21 mouse cellular contexts compared by ENCODE assay signal in the genomic region with DNA sequence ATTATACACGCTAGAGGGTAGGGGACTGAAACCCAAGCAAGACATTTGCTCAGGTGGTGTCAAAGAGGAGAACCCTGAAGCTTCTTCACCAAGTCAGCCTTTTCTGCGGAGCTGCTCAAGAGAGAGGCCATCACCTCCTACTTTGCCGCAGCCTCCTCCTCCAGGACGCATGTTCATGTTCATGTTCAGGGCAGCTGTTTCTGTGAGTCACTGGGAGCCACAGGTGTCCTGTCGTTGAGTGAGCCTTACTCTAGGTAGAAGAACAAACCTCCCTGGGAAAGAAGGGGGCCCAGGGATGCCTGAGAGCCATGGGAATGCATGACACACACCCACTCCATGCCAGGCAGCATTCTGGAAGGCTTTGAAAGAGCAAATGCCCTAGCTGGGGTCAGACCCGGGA.
"Had no signal": no experiment of that assay in that cellular context is flagged by ENCODE, and none has a peak within 500 bp of the region (broad histone marks: within the 10 kb centered on the region; RNA-seq: fewer than 3 reads in every experiment).

No protein-coding gene starts in this region.

- H3K4me3 ChIP-seq: heart, adult 2 months; heart, embryonic 12.5 days; hindbrain, embryonic 13.5 days; hindbrain, embryonic 15.5 days; intestine, embryonic 15.5 days; limb, embryonic 10.5 days; limb, embryonic 12.5 days had no signal

- H3K4me2 ChIP-seq: heart, embryonic 12.5 days; hindbrain, embryonic 13.5 days; hindbrain, embryonic 15.5 days; intestine, embryonic 15.5 days; limb, embryonic 12.5 days had no signal

- DNase-seq: forebrain, postnatal 0 days; gastrocnemius, postnatal 14 days; gastrocnemius, postnatal 36 days; heart, adult 11 months; heart, adult 2 months; heart, postnatal 14 days; heart, postnatal 36 days; kidney, adult 18-20 months; kidney, adult 8-10 months; kidney, postnatal 10 days; kidney, postnatal 25 days; kidney, postnatal 4 days; layer of hippocampus, adult 9-11 months; layer of hippocampus, postnatal 36 days; liver had no signal

- H3K27me3 ChIP-seq: heart, embryonic 12.5 days; hindbrain, embryonic 13.5 days; hindbrain, embryonic 15.5 days; intestine, embryonic 15.5 days; limb, embryonic 12.5 days had no signal

- H3K36me3 ChIP-seq: heart, embryonic 12.5 days; hindbrain, embryonic 13.5 days; hindbrain, embryonic 15.5 days; intestine, embryonic 15.5 days; limb, embryonic 10.5 days; limb, embryonic 12.5 days had no signal

- H3K27ac ChIP-seq: heart, adult 2 months; hindbrain, embryonic 13.5 days; hindbrain, embryonic 15.5 days; intestine, embryonic 15.5 days; limb, embryonic 10.5 days; limb, embryonic 12.5 days had no signal
